In the genomic region with DNA sequence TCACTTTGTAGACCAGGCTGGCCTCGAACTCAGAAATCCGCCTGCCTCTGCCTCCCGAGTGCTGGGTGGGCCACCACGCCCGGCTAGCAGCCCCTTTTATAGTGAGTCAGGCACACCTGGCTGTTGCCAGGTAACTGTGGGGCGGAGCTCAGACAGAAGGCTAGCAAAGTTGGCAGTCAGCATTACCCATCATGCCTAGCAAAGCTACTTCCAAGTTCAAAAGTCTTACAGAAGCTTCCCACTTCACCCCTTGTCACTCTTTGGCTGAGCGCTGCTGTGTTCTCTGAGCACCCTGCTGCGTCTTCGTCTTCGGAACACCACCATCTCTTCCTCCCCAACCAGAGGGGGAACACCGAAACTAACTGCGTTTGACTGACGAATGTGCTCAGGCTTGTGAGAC, we compare ENCODE assay signal across 23 mouse cellular contexts.
DNase-seq lines count a peak whose midpoint lies in the region; ATAC-seq lines count a peak whose summit lies in the region.
"Had no signal": no experiment of that assay in that cellular context is flagged by ENCODE, and none has a peak within 500 bp of the region (broad histone marks: within the 10 kb centered on the region; RNA-seq: fewer than 3 reads in every experiment).

No protein-coding gene starts in this region.

- no peaks in the 10 kb centered on the region for H3K9me3 ChIP-seq in heart, embryonic 10.5 days
- H3K9me3 ChIP-seq: embryonic facial prominence, embryonic 13.5 days; embryonic facial prominence, embryonic 15.5 days; forebrain, embryonic 10.5 days; forebrain, embryonic 12.5 days; forebrain, embryonic 15.5 days had no signal

- no peak overlapping the region for H3K4me3 ChIP-seq in heart, embryonic 10.5 days
- H3K4me3 ChIP-seq: embryonic facial prominence, embryonic 13.5 days; embryonic facial prominence, embryonic 15.5 days; erythroblast, embryonic 14.5 days; forebrain, embryonic 10.5 days; forebrain, embryonic 12.5 days; forebrain, embryonic 15.5 days had no signal

- 0 out of 2 replicates have a peak, but pooled peaks cover 11% of the 10 kb centered on the region for H3K4me1 ChIP-seq in heart, embryonic 10.5 days

- WGBS in heart, embryonic 10.5 days, result 81% methylated on average over 13 of the region's 13 CpGs

- ATAC-seq in CD4-positive, CD25-positive, alpha-beta regulatory T cell, adult 4 months, result no peak
- ATAC-seq: forebrain, embryonic 15.5 days; forebrain, postnatal 0 days had no signal

- peaks cover 12% of the 10 kb centered on the region; the same call in 1 of the 2 replicates for H3K27me3 ChIP-seq in heart, embryonic 10.5 days (ENCODE audit: insufficient read depth, poor library complexity, severe bottlenecking)
- H3K27me3 ChIP-seq: embryonic facial prominence, embryonic 15.5 days; forebrain, embryonic 15.5 days had no signal

- DNase-seq in heart, embryonic 10.5 days (ENCODE audit: low spot score), result peak; percentile 25
- no peak for DNase-seq in heart, adult 18-20 months
- DNase-seq in R1 (ENCODE audit: low read depth, low spot score), result peak; percentile 81
- DNase-seq in gonadal fat pad, adult 2 months (ENCODE audit: low read depth), result peak; percentile 19
- DNase-seq in left cerebral cortex, adult 11 months (ENCODE audit: low spot score), result no peak
- DNase-seq: adrenal gland, adult 2 months; adrenal gland, postnatal 10 days; adrenal gland, postnatal 25 days; cerebellum, adult 11 months; cerebellum, adult 18-20 months; cerebellum, adult 8-10 months; cerebellum, adult 9-11 months; cerebellum, postnatal 14 days; cerebellum, postnatal 36 days; embryo, embryonic 11 days; forebrain, postnatal 0 days had no signal

- H3K36me3 ChIP-seq in heart, embryonic 10.5 days, result no peaks in the 10 kb centered on the region
- H3K36me3 ChIP-seq: embryonic facial prominence, embryonic 13.5 days; embryonic facial prominence, embryonic 15.5 days; forebrain, embryonic 10.5 days; forebrain, embryonic 12.5 days; forebrain, embryonic 15.5 days had no signal

- H3K27ac ChIP-seq in heart, embryonic 10.5 days, result no peak overlapping the region
- H3K27ac ChIP-seq: embryonic facial prominence, embryonic 13.5 days; embryonic facial prominence, embryonic 15.5 days; forebrain, embryonic 10.5 days; forebrain, embryonic 12.5 days; forebrain, embryonic 15.5 days had no signal

Comparison
In these comparisons a context has a peak if more than half of its experiments do, and no peak if none do; other contexts are left out.
1. DNase-seq: peak in heart, embryonic 10.5 days (single experiment), R1 (single experiment) and gonadal fat pad, adult 2 months (single experiment); none in heart, adult 18-20 months (0 of 2) and left cerebral cortex, adult 11 months (single experiment).